Mouse (Mus musculus): ENCODE data around the gene Cep295.

GRCm38 (mm10) chr9:15364843-15365242 lies 7.3 kb upstream of the Cep295 start:
- TF ChIP-seq CTCF (IDR thresholded peaks at IDR 0.05; ENCODE audit: low read depth, low read length) (no peak), POLR2A (IDR thresholded peaks at IDR 0.05; ENCODE audit: insufficient read depth, low read length) (no peak)
